Mouse (Mus musculus): Measurements from ENCODE around the gene Upp2.

The Upp2 gene

GRCm38 (mm10) chr2:58567066-58567810 lies at the start of gene Upp2, which contains the start of gene Acvr1:
Gene Upp2 (plus strand): TSS chr2:58567298.
Gene Acvr1 (minus strand): TSS chr2:58567157.
- DNase-seq (ENCODE audit: extremely low spot score) = peak; percentile 82

GRCm38 (mm10) chr2:58518517-58518916 lies 48.6 kb upstream of the Upp2 start:
- DNase-seq (ENCODE audit: extremely low spot score) = no peak

- DNase-seq (ENCODE audit: extremely low spot score) = no peak
These were observed 46.4 kb upstream of the Upp2 start for GRCm38 (mm10) chr2:58520727-58521126.

GRCm38 (mm10) chr2:58521621-58522020 lies 45.5 kb upstream of the Upp2 start:
- no peak for DNase-seq (ENCODE audit: extremely low spot score)

GRCm38 (mm10) chr2:58523097-58523496 lies 44.0 kb upstream of the Upp2 start:
- DNase-seq (ENCODE audit: extremely low spot score) = no peak

- no peak for DNase-seq (ENCODE audit: extremely low spot score)
These were observed 43.2 kb upstream of the Upp2 start for GRCm38 (mm10) chr2:58523894-58524293.

- DNase-seq (ENCODE audit: extremely low spot score) = no peak
These were observed 42.7 kb upstream of the Upp2 start for GRCm38 (mm10) chr2:58524356-58524755.

- DNase-seq (ENCODE audit: extremely low spot score) = no peak
These were observed 39.3 kb upstream of the Upp2 start for GRCm38 (mm10) chr2:58527786-58528185.

- no peak for DNase-seq (ENCODE audit: extremely low spot score)
These were observed 37.7 kb upstream of the Upp2 start for GRCm38 (mm10) chr2:58529384-58529783.

GRCm38 (mm10) chr2:58529860-58530440 lies 37.1 kb upstream of the Upp2 start:
- DNase-seq (ENCODE audit: extremely low spot score) = no peak

GRCm38 (mm10) chr2:58530521-58530920 lies 36.6 kb upstream of the Upp2 start:
- DNase-seq (ENCODE audit: extremely low spot score) = no peak

- DNase-seq (ENCODE audit: extremely low spot score) = peak; percentile 79
These were observed 34.7 kb upstream of the Upp2 start for GRCm38 (mm10) chr2:58532260-58532850.

- DNase-seq (ENCODE audit: extremely low spot score) = peak; percentile 32
These were observed 33.5 kb upstream of the Upp2 start for GRCm38 (mm10) chr2:58533521-58534001.

- DNase-seq (ENCODE audit: extremely low spot score) = no peak
These were observed 32.7 kb upstream of the Upp2 start for GRCm38 (mm10) chr2:58534379-58534778.

GRCm38 (mm10) chr2:58535233-58535632 lies 31.9 kb upstream of the Upp2 start:
- no peak for DNase-seq (ENCODE audit: extremely low spot score)

- DNase-seq (ENCODE audit: extremely low spot score) = no peak
These were observed 30.3 kb upstream of the Upp2 start for GRCm38 (mm10) chr2:58536796-58537195.

- no peak for DNase-seq (ENCODE audit: extremely low spot score)
These were observed 28.9 kb upstream of the Upp2 start for GRCm38 (mm10) chr2:58538196-58538595.

- DNase-seq (ENCODE audit: extremely low spot score) = no peak
These were observed 23.8 kb upstream of the Upp2 start for GRCm38 (mm10) chr2:58543252-58543651.

- no peak for DNase-seq (ENCODE audit: extremely low spot score)
These were observed 22.7 kb upstream of the Upp2 start for GRCm38 (mm10) chr2:58544368-58544767.

- no peak for DNase-seq (ENCODE audit: extremely low spot score)
These were observed 20.8 kb upstream of the Upp2 start for GRCm38 (mm10) chr2:58546264-58546663.

GRCm38 (mm10) chr2:58548943-58549342 lies 18.2 kb upstream of the Upp2 start:
- no peak for DNase-seq (ENCODE audit: extremely low spot score)

- DNase-seq (ENCODE audit: extremely low spot score) = no peak
These were observed 17.1 kb upstream of the Upp2 start for GRCm38 (mm10) chr2:58549960-58550359.

- DNase-seq (ENCODE audit: extremely low spot score) = no peak
These were observed 16.6 kb upstream of the Upp2 start for GRCm38 (mm10) chr2:58550488-58550887.

Data from embryo, embryonic 9.5 days (tissue).